Mouse (Mus musculus) megakaryocyte, embryonic 14.5 days (primary cell): Measurements from ENCODE around the gene 1110008P14Rik. TPM values are rescaled to one million over a fixed set of nuclear protein-coding genes. Genes with fewer than 3 reads are reported as not detected.

Experiments used
- H3K27me3 ChIP-seq: replicated peaks from 2 replicates; pipeline ENCODE3; 2012; ENCODE audit warnings: inconsistent platforms
- H3K36me3 ChIP-seq: replicated peaks from 2 replicates; pipeline ENCODE3; 2012; ENCODE audit warnings: low read length, inconsistent platforms, mixed read lengths
- H3K4me1 ChIP-seq: 2 replicates; pipeline ENCODE4 v1.6.1; 2012; ENCODE audit warnings: inconsistent platforms
- H3K4me3 ChIP-seq: replicated peaks from 2 replicates; pipeline ENCODE3; 2012; ENCODE audit warnings: moderate library complexity, mild to moderate bottlenecking, inconsistent platforms
- H3K9me3 ChIP-seq: 2 replicates; pipeline ENCODE4 v1.6.1; 2012; ENCODE audit warnings: inconsistent platforms
- FLI1 ChIP-seq: IDR thresholded peaks from 2 replicates; pipeline ENCODE4 v1.6.1; 2012; ENCODE audit warnings: low read length, inconsistent platforms, mixed read lengths
- GATA1 ChIP-seq: IDR thresholded peaks from 3 replicates; pipeline ENCODE4 v1.6.1; 2012; ENCODE audit warnings: mixed read lengths, low read length, inconsistent platforms, borderline replicate concordance
- polyA plus RNA-seq: library from polyadenylated mRNA; stranded (reverse); fragments of >175 nt; gene quantifications from 2 replicates; pipeline ENCODE4 v1.2.3, GENCODE M21; 2012; ENCODE audit warnings: low replicate concordance; ENCODE audit not compliant: insufficient read depth

Gene 1110008P14Rik
- polyA plus RNA-seq, 1 experiment, result 74.3 TPM

GRCm38 (mm10) chr2:32354336-32354895, 27.3 kb downstream of the 1110008P14Rik start:
- H3K4me1 ChIP-seq, result peaks cover 58% of the 10 kb centered on the region
- H3K4me3 ChIP-seq, result no peak overlapping the region
- H3K36me3 ChIP-seq, result no peaks in the 10 kb centered on the region
- TF ChIP-seq FLI1 (no peak), GATA1 (no peak)
- peaks cover 48% of the 10 kb centered on the region for H3K27me3 ChIP-seq
- no peaks in the 10 kb centered on the region for H3K9me3 ChIP-seq

DNA sequence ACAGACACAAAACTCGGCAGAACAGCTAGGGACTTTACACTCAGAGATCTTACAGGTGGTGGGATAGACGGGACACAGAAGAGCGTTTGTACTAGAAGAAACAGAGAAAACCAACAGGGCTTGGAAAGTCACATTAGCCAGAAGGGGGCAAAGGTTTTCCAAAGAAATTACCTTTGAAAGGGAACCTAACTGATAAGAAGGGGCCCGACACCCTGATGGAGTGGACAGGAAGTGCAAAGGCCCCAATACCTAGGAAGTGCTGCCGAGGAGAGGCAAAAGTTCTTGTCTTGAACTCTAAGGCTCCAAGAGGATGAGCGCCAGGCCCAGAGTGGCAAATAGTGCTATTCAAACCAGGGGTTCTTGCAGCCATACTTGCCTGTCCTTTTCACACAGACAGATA, 27.9 kb downstream of the 1110008P14Rik start:
- H3K27me3 ChIP-seq, result peaks cover 54% of the 10 kb centered on the region
- H3K4me3 ChIP-seq, result no peak overlapping the region

GRCm38 (mm10) chr2:32353007-32353542, 28.7 kb downstream of the 1110008P14Rik start, which contains the start of gene Dnm1:
Gene Dnm1 (minus strand): TSS chr2:32353338.
- H3K4me1 ChIP-seq, result peaks cover 67% of the 10 kb centered on the region
- peak within 1 kb of the TSS; percentile 93 for H3K4me3 ChIP-seq
- no peak for TF ChIP-seq FLI1
- no peak for TF ChIP-seq GATA1
- no peaks in the 10 kb centered on the region for H3K36me3 ChIP-seq
- peaks cover 57% of the 10 kb centered on the region for H3K27me3 ChIP-seq
- no peaks in the 10 kb centered on the region for H3K9me3 ChIP-seq

More for the DNA sequence above, 27.9 kb downstream of the 1110008P14Rik start:
- Histone ChIP-seq H3K36me3 (no peaks in the 10 kb centered on the region), H3K4me1 (peaks cover 64% of the 10 kb centered on the region), H3K9me3 (no peaks in the 10 kb centered on the region)
- TF ChIP-seq GATA1, result no peak
- TF ChIP-seq FLI1, result no peak

DNA sequence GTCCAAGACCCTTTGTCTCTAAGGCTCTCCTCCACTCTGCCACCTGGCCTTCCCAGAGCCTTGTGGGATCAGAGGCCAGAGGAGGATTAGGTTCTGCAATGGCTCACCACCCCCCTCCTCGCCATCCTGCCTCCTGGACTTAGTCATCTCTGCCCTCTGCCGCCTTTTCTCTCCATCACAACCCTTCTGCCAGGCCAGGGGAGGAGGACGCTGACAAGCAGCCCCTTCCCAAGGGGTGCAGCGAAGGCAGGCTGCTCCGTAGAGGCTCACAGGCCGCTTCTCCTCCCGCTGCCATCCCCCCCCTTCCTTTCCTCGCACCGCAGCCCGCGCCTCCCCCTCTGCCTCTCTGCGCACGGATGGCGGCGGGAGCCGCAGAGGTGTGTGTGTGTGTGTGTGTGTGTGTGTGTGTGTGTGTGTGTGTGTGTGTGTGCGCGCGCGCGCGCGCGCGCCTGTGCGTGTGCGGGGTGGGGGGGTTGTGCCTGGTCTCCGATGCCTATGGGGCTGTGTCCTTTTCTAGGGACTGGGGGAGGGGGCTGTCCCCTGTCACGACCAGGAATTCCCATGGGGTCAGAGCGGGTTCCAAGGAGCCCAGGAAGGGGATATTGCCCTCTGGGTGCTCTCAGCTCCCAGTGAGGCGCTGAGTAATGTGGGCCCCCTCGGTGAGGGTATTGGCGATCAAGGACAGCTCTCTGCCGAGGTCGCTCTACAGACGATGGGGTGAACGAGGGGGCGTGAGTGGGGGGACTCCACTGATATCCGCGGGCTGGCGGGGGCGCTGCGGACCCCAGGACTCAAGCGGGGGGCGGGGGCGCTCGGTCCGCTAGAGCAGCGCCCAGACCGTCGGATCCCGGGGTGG, 29.4 kb downstream of the 1110008P14Rik start, which contains the start of gene Ciz1:
Gene Ciz1 (plus strand): TSS at position 177 of the 856 bp plus-strand sequence.
- Histone ChIP-seq H3K27me3 (peaks cover 59% of the 10 kb centered on the region), H3K4me3 (peak within 1 kb of the TSS; percentile 93), H3K9me3 (no peaks in the 10 kb centered on the region), H3K36me3 (no peaks in the 10 kb centered on the region), H3K4me1 (peaks cover 63% of the 10 kb centered on the region)
- TF ChIP-seq GATA1 (no peak), FLI1 (no peak)

GRCm38 (mm10) chr2:32351471-32351961, 30.2 kb downstream of the 1110008P14Rik start:
- Histone ChIP-seq H3K4me3 (no peak overlapping the region), H3K4me1 (peaks cover 56% of the 10 kb centered on the region), H3K27me3 (peaks cover 67% of the 10 kb centered on the region), H3K36me3 (no peaks in the 10 kb centered on the region), H3K9me3 (no peaks in the 10 kb centered on the region)
- TF ChIP-seq FLI1 (no peak), GATA1 (no peak)

DNA sequence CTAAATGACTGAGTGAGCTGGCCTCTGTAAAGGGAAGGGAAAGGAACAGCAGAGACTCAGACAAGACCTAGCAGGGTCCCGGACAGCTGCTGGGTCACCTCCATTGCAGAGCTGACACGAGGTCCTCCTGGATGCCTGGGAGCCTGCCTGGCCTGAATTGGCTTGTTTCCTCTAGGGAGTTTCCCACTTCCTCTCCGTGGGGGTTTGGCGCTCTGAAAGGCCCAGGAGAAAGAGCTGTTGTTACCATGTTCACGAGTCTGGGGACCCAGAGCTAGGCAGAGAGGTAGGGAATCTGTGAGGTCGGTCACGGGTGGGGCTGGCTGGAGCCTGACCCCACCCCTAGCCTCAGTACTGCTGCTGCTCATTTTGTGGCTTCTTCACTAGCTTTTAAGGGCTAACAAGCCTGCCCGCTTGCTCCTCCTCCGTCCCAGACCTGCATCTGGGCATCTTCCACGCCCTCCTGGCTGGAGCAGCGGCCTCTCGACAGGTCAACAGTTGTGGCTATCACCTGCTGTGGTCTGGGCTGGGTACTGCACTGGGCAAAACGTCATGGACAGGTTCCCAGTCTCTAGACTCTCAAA, 31.2 kb downstream of the 1110008P14Rik start:
- no peaks in the 10 kb centered on the region for H3K36me3 ChIP-seq
- peaks cover 67% of the 10 kb centered on the region for H3K27me3 ChIP-seq
- H3K4me1 ChIP-seq, result peaks cover 56% of the 10 kb centered on the region
- H3K4me3 ChIP-seq, result no peak overlapping the region
- no peaks in the 10 kb centered on the region for H3K9me3 ChIP-seq
- no peak for TF ChIP-seq GATA1
- no peak for TF ChIP-seq FLI1

DNA sequence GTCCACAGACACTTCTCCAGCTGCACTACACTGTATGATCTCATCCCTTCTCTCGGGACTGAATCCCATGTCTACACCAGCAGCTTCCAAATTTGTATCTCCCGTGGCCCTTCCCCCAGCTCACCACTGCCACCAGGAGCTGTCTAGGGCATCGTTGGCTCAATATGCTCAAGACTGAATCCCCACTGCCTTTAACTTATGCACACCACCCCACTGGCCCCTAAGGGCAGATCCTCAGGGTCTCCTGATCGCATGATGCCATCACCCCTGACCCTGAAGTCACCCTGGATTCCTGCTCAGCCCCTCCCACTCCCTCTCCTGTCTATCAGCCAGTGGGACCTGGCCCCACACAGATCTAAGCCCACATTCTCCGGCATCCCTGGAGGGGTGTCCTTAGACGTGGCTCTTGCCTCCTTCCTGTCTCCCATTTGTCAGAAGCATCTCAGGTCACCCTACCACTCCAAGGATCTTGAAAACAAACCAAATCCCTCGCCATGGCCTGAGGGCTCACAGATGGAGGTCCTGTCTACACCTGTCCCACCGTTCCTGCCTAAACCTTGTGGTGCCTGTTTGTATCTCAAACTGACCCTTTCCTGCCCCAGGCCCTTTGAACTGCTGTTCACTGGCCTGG, 32.0 kb downstream of the 1110008P14Rik start:
- peaks cover 72% of the 10 kb centered on the region for H3K27me3 ChIP-seq
- no peaks in the 10 kb centered on the region for H3K9me3 ChIP-seq
- no peak overlapping the region for H3K4me3 ChIP-seq
- no peaks in the 10 kb centered on the region for H3K36me3 ChIP-seq
- TF ChIP-seq GATA1, result no peak
- no peak for TF ChIP-seq FLI1
- peaks cover 56% of the 10 kb centered on the region for H3K4me1 ChIP-seq

- peaks cover 83% of the 10 kb centered on the region for H3K27me3 ChIP-seq
Measured at GRCm38 (mm10) chr2:32348311-32348710, 33.4 kb downstream of the 1110008P14Rik start.

DNA sequence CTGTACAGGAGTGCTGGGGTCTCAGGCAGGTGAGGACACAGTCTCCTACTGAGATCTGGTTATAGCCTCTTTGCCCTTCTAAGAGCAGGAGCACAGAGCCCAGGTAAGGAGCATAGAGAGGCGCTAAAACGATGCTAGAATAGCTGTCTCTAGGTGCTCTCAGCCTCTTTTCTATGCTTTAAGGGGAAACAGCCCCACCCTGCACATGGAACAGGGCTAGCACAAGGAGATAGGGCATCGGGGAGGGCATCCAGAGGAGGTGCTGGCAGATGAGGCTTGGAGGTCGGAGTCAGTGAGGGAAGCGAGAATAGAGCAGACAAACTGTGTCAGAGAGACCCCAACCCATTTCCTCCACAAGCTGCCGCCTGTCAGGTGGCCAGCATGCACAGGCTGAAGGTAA, 34.7 kb downstream of the 1110008P14Rik start:
- H3K36me3 ChIP-seq, result no peaks in the 10 kb centered on the region
- peaks cover 38% of the 10 kb centered on the region for H3K4me1 ChIP-seq
- H3K4me3 ChIP-seq, result no peak overlapping the region
- H3K27me3 ChIP-seq, result peaks cover 82% of the 10 kb centered on the region
- H3K9me3 ChIP-seq, result no peaks in the 10 kb centered on the region
- TF ChIP-seq GATA1, result no peak

More at GRCm38 (mm10) chr2:32348311-32348710, 33.4 kb downstream of the 1110008P14Rik start:
- peaks cover 50% of the 10 kb centered on the region for H3K4me1 ChIP-seq
- TF ChIP-seq FLI1 (no peak), GATA1 (no peak)
- no peaks in the 10 kb centered on the region for H3K36me3 ChIP-seq
- H3K4me3 ChIP-seq, result no peak overlapping the region
- no peaks in the 10 kb centered on the region for H3K9me3 ChIP-seq
